In genomic region chr15:89196313-89196706, GRCm38 (mm10) we compare ENCODE assay signal across 8 mouse cellular contexts. TPM values are rescaled to one million over a fixed set of nuclear protein-coding genes. Genes with fewer than 3 reads are reported as not detected.
DNase-seq lines count a peak whose midpoint lies in the region; ATAC-seq lines count a peak whose summit lies in the region.

Gene Dennd6b, minus strand, starts transcription at chr15:89196496.

- peak within 1 kb of the TSS; percentile 99 for H3K9ac ChIP-seq in heart, embryonic 14.5 days (ENCODE audit: low read length)
- H3K9ac ChIP-seq in liver, embryonic 13.5 days = peak within 1 kb of the TSS; percentile 98
- peak within 1 kb of the TSS; percentile 99 for H3K9ac ChIP-seq in stomach, embryonic 16.5 days (ENCODE audit: low read length)

- no peaks in the 10 kb centered on the region for H3K27me3 ChIP-seq in heart, embryonic 14.5 days (ENCODE audit: control insufficient read depth, insufficient read depth, low read length)
- no peaks in the 10 kb centered on the region for H3K27me3 ChIP-seq in liver, embryonic 13.5 days
- H3K27me3 ChIP-seq in stomach, embryonic 16.5 days (ENCODE audit: control insufficient read depth, insufficient read depth, low read length) = no peaks in the 10 kb centered on the region

- H3K4me3 ChIP-seq in brown adipose tissue, adult 24 weeks (ENCODE audit: insufficient read depth, low read depth, low read length) = peak within 1 kb of the TSS; percentile 92
- peak within 1 kb of the TSS; percentile 92 to 96 for H3K4me3 ChIP-seq in heart, embryonic 14.5 days (ENCODE audit: control insufficient read depth in 1 of 2, insufficient read depth in 1 of 2, low read depth in 1 of 2, low read length in 2 of 2)
- peak within 1 kb of the TSS; percentile 94 for H3K4me3 ChIP-seq in liver, embryonic 13.5 days (replicated peaks)
- peak within 1 kb of the TSS; percentile 98 for H3K4me3 ChIP-seq in stomach, embryonic 16.5 days (replicated peaks; ENCODE audit: low read length)

- H3K4me2 ChIP-seq in heart, embryonic 14.5 days (ENCODE audit: low read length) = peak within 1 kb of the TSS; percentile 83
- H3K4me2 ChIP-seq in liver, embryonic 13.5 days = peak within 1 kb of the TSS; percentile 81
- peak within 1 kb of the TSS; percentile 86 for H3K4me2 ChIP-seq in stomach, embryonic 16.5 days (ENCODE audit: low read depth, low read length)

- no peaks in the 10 kb centered on the region for H3K9me3 ChIP-seq in heart, embryonic 14.5 days (ENCODE audit: control insufficient read depth, low read length)
- no peaks in the 10 kb centered on the region for H3K9me3 ChIP-seq in liver, embryonic 13.5 days (replicated peaks)
- H3K9me3 ChIP-seq in stomach, embryonic 16.5 days (replicated peaks; ENCODE audit: control insufficient read depth, low read length) = no peaks in the 10 kb centered on the region

- H3K4me1 ChIP-seq in brown adipose tissue, adult 24 weeks (ENCODE audit: control insufficient read depth, insufficient read depth, insufficient read length, low read length) = peaks cover 4% of the 10 kb centered on the region; the same call in 1 of the 2 replicates
- H3K4me1 ChIP-seq in heart, embryonic 14.5 days (ENCODE audit: control insufficient read depth in 2 of 2, insufficient read depth in 2 of 2, low read length in 2 of 2) = peaks cover 8 to 15% of the 10 kb centered on the region in 2 experiments
- H3K4me1 ChIP-seq in liver, embryonic 13.5 days (replicated peaks) = peaks cover 28% of the 10 kb centered on the region
- H3K4me1 ChIP-seq in stomach, embryonic 16.5 days (ENCODE audit: control insufficient read depth, insufficient read depth, low read length) = peaks cover 13% of the 10 kb centered on the region

- DNase-seq in CD4-positive, CD25-positive, alpha-beta regulatory T cell, adult 2 months (ENCODE audit: low read depth, low spot score) = peak; percentile 98
- DNase-seq in fibroblast of lung, adult 2 months (ENCODE audit: low read depth) = peak; percentile 89
- peak; percentile 97 for DNase-seq in kidney, postnatal 14 days
- DNase-seq in liver, embryonic 13.5 days = peak; percentile 96
- DNase-seq in neural tube, embryonic 10.5 days (ENCODE audit: extremely low spot score, low spot score) = peak; percentile 94

- no peaks in the 10 kb centered on the region for H3K36me3 ChIP-seq in heart, embryonic 14.5 days (ENCODE audit: control insufficient read depth, insufficient read depth, low read length)
- H3K36me3 ChIP-seq in liver, embryonic 13.5 days = no peaks in the 10 kb centered on the region
- no peaks in the 10 kb centered on the region for H3K36me3 ChIP-seq in stomach, embryonic 16.5 days (ENCODE audit: control insufficient read depth, insufficient read depth, low read length)

- under 1% methylated on average over 34 of the region's 38 CpGs for WGBS in heart, embryonic 14.5 days
- under 1% methylated on average over 38 of the region's 38 CpGs for WGBS in liver, embryonic 13.5 days (ENCODE audit: insufficient replicate concordance)
- under 1% methylated on average over 38 of the region's 38 CpGs for WGBS in stomach, embryonic 16.5 days

- H3K27ac ChIP-seq in brown adipose tissue, adult 24 weeks (replicated peaks; ENCODE audit: low read depth, low read length) = peak within 1 kb of the TSS; percentile 92
- peak within 1 kb of the TSS; percentile 97 to 99 for H3K27ac ChIP-seq in heart, embryonic 14.5 days (replicated peaks in 1 of 2; ENCODE audit: control insufficient read depth in 1 of 2, insufficient read depth in 1 of 2, low read depth in 2 of 2, low read length in 2 of 2)
- peak within 1 kb of the TSS; percentile 98 for H3K27ac ChIP-seq in liver, embryonic 13.5 days
- H3K27ac ChIP-seq in stomach, embryonic 16.5 days (ENCODE audit: low read length) = peak within 1 kb of the TSS; percentile 99

- ATAC-seq in heart, embryonic 14.5 days (ENCODE audit: insufficient number of reproducible peaks, insufficient read depth, low FRiP score, low read depth) = peak; percentile 98
- ATAC-seq in liver, embryonic 13.5 days (ENCODE audit: low read depth) = peak; percentile 98
- ATAC-seq in stomach, embryonic 16.5 days (ENCODE audit: insufficient read depth, low FRiP score) = peak; percentile 98

RNA-seq across cellular contexts. Expression of gene Dennd6b, which starts in this region (rescaled TPM):
- 1.8 and 2.2 TPM in 2 replicates for polyA plus RNA-seq in brown adipose tissue, adult 24 weeks (2012; ENCODE audit: insufficient read depth, insufficient read length, missing spikeins)
- polyA plus RNA-seq in heart, embryonic 14.5 days (2014; fragmentation: Nextera tagmentation; extraction: Ambion mirVana) = 14.8 and 16.6 TPM in 2 replicates
- 3.0 and 3.2 TPM in 2 replicates for polyA plus RNA-seq in liver, embryonic 13.5 days (2015; fragmentation: Nextera tagmentation; extraction: Ambion mirVana)
- 13.4 and 15.0 TPM in 2 replicates for polyA plus RNA-seq in stomach, embryonic 16.5 days (2015; fragmentation: Nextera tagmentation; extraction: Ambion mirVana)

Comparison
In these comparisons a context has a peak if more than half of its experiments do, and no peak if none do; other contexts are left out.
1. Peak in every context shown above with its lines: DNase-seq, ATAC-seq, H3K4me3 ChIP-seq and H3K27ac ChIP-seq.